Mouse (Mus musculus) cortical plate, adult 2 months (tissue): ENCODE results near the gene Zmiz2.
A peak's percentile ranks its signal among the peaks of the same experiment; 100 is the strongest.

Experiments used
- CTCF ChIP-seq: fragments of 200-500 bp; IDR thresholded peaks from 2 replicates; pipeline ENCODE4 v1.5.1; 2011; ENCODE audit warnings: mild to moderate bottlenecking, control low read depth, low read length; ENCODE audit not compliant: insufficient read depth; ENCODE audit errors: extremely low read depth
- POLR2A ChIP-seq: fragments of 200-500 bp; IDR thresholded peaks from 2 replicates; pipeline ENCODE4 v1.6.1; 2011; ENCODE audit warnings: mild to moderate bottlenecking, low read length, control low read depth; ENCODE audit not compliant: insufficient read depth; ENCODE audit errors: extremely low read depth

DNA sequence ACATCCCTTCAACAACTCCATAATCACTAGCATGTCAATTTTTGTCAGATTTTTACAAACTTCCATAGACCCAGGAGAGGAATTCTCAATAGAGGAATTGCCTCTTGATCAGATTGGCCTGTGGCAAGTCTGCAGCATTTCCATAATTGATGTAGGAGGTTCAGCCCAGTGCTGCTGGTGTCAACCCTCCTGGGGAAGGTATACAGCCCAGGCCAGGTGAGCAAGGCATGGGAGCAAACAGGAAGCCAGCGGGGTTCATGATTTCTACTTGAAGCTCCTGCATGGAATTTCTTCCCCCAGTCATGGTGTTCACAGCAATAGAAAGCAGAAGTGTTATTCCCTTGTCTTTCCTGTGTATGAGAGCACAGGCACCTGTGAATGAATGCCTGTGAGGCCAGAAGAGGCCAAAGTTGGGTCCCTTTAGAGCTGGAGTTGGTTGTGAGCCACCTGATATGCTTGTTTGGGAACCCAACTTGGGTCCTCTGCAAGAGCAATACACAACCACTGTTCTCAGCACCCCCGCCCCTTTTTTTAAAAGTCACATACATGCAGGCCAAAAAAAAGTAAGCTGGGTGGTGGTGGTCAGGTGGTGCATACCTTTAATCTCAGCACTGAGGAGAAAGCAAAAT is 32.0 kb downstream of the Zmiz2 start:
- TF ChIP-seq CTCF, result no peak
- peak; percentile 17; the same call in 1 of the 2 replicates for TF ChIP-seq POLR2A
